Mouse (Mus musculus) heart, adult 11 months (tissue): ENCODE measurements at regions not wholly inside any gene's neighbourhood (a gene's known extent, or its start where the extent isn't known, plus 50 kb on each side); places are given as distances from the start of the nearest gene placed in this dataset.

Source experiments
- DNase-seq: peaks from one replicate; pipeline ENCODE4 v3.0.0; 2022

GRCm38 (mm10) chr3:149993199-149993598 is 1002.8 kb upstream of the Adgrl2 start:
- DNase-seq, result no peak

DNA sequence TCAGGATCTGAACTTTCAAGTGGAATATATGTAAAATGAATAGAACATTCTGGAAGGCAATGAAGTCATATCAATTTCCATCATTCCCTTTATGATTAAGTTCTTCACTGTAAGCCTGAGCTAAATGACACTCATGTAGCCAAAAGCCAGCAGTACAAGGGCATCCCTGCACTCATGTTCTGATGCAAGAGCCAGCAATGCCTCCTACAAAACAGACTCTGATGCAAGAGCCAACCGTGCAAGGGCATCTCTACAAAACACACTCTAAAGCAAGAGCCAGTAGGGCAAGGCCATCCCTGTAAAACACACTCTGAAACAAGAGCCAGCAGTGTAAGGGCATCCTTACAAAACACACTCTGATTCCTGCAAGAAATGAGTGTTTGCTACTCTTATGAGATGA is 997.4 kb upstream of the Adgrl2 start:
- no peak for DNase-seq

DNA sequence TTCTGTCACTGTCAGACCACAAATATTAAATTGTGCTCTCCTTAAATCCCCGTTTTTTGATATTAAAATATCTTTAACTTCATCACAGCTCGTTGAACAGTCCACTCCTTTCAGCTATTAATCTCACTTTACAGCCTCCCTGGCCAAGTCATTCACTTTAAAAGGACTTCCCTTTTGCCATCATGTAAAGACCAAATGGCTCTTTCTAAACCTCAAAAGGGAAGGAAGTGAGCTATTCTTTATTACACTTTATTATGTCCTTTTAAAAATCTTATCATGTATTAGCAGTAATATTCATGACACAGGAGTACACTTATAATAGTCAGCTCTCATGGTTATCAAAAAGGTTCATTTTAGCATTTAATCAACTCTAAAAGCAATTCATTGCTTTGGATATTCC is 966.6 kb upstream of the Adgrl2 start:
- no peak for DNase-seq

DNA sequence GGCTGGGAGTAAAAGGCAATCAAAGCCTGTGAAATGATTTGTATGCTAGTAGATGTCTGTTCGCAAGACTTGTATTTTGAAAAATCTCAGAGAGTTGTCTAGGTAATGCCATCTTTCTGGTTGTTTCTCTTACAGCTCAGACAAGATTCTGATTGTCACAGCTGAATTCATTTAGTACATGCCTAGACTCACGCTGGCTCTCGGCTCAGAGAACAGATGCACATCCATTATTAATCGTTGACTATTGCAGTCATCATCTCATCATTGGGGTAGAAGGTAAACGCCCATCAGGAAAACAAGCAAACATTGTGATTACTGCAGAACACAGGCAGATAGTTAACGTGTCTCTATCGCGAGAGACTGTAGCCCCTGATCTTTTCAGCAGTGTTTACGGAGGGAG is 945.8 kb upstream of the Adgrl2 start:
- DNase-seq, result no peak

GRCm38 (mm10) chr3:149934832-149935231 is 944.5 kb upstream of the Adgrl2 start:
- DNase-seq, result no peak

- no peak for DNase-seq
Observed at GRCm38 (mm10) chr3:149928456-149929360, 938.4 kb upstream of the Adgrl2 start.

DNA sequence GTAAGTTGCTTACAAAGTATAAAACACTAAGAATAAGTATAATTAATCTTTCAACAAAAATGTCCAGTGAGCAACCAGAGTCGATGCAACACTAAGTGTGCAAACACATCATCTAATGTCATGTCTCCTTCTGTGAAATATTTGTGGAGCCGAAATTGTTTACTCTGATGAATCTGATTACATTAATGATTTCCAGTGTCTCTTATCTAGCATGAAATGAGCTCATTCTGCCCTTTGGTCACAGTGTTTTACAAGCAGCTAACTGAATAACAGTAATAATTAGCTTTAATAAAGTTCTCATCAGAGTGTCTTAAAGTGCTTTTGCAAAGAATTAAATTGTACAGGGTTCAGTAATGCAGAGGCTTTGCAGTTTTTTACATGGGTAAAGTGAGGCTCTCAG is 929.9 kb upstream of the Adgrl2 start:
- DNase-seq, result no peak

GRCm38 (mm10) chr3:149918201-149918600 is 927.8 kb upstream of the Adgrl2 start:
- DNase-seq, result no peak

GRCm38 (mm10) chr3:149910721-149911120 is 920.4 kb upstream of the Adgrl2 start:
- no peak for DNase-seq

- DNase-seq, result no peak
Observed at GRCm38 (mm10) chr3:149901783-149902182, 911.4 kb upstream of the Adgrl2 start.

- no peak for DNase-seq
Observed at GRCm38 (mm10) chr3:149876553-149876952, 886.2 kb upstream of the Adgrl2 start.

DNA sequence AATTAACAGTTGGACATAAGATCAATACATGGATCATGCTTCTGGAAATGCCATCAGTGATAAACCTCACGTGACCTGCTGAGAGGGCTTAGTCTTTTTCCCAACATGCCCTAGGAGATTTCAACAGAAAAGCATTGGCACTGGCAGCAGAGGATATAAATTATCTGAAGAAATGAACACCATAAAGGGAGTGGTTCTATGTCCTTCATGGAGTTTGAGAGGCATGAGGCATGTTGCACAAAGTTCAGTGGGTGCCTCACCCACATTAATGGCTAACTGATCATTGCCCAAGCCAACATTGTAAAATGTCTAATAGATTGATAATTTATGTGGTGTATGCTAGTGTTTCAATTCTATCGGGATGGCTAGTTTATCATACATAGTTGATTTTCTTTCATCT is 875.6 kb upstream of the Adgrl2 start:
- DNase-seq, result no peak

DNA sequence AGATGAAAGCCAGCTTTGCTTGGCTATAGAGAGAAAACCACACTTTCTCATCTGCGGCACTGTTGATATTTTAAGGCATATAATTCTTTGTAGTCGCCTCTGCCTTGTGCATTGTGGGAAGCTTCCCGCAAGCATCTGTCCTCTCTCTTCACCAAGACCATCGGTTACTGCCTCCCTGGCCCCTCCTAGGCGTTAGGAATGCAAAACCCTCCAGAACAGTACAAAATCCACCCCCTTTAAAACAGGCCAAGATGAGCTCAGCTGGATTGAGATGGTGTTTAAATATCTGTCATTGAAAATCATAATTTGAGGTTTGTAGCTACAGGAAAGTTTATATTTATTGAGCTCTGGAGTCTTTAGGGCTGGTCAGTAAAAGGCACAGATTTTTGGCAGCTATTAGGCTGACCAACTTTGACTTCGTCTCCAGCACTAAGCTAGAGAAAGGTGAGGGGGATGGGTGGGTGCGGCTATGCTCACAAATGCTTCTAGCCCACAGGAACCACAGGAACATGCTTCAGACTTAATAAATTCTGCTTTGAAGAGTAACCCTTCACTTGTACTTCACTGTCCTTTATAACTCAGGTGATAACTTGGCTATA is 856.7 kb upstream of the Adgrl2 start:
- no peak for DNase-seq

- no peak for DNase-seq
Observed at GRCm38 (mm10) chr3:149845826-149846486, 855.6 kb upstream of the Adgrl2 start.

GRCm38 (mm10) chr3:149845083-149845825 is 854.9 kb upstream of the Adgrl2 start:
- DNase-seq, result no peak

DNA sequence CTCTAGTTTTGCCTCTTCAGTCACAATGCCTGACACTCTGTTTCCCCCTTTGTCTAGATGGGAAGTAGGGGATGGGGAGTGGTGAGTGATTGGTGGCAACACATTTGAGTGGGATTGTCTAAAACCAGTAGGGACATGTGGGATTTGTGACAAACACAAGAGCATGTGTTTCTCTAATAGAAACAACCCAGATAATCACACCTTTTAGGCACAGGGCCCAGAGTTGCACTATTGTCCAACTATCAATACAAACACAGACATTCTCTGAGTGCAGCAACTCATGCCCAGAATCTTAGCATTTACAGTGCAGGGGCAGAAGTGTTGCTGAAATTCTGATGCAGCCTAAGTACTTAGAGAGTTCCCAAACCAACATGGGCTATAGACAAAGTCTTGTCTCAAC is 847.6 kb upstream of the Adgrl2 start:
- no peak for DNase-seq

- DNase-seq, result no peak
Observed at GRCm38 (mm10) chr3:149836467-149837233, 846.3 kb upstream of the Adgrl2 start.

DNA sequence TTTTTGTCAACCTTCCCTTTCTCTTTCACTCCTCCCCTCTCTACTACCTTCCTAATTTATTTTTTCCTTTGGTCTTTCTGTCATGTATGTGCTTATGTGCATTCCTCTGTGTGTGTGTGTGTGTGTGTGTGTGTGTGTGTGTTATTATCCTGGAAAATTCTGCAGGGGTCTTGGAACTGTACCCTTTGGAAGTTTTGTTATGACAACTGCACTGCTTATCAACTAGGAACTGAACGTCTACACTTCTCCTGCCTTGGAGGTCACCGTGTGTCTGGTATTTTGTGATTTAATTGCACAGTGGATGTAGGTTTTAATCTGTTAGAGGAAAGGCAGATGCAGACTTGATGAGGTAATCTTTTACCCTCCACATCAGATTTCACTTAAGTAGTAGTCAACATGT is 836.8 kb upstream of the Adgrl2 start:
- no peak for DNase-seq

DNA sequence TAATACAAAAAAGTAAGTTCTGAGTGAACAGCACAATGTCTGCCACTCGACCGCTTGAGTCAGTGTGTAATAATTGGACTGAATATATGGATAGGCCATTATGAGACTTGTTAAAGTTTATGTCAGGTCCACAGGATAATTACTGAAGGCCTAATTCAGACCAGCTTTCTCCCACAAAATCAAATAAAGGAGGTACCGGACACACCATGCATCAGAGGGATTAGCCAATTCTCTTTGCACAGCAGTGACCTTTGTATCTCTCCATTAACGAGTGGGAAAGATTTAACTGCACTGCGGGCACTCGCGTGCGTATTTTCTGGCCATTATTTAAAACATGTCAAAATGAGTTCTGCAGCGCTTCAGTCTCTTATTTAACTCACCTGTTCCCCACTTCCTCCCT is 836.4 kb upstream of the Adgrl2 start:
- DNase-seq, result no peak

GRCm38 (mm10) chr3:149820670-149821069 is 830.3 kb upstream of the Adgrl2 start:
- DNase-seq, result no peak

DNA sequence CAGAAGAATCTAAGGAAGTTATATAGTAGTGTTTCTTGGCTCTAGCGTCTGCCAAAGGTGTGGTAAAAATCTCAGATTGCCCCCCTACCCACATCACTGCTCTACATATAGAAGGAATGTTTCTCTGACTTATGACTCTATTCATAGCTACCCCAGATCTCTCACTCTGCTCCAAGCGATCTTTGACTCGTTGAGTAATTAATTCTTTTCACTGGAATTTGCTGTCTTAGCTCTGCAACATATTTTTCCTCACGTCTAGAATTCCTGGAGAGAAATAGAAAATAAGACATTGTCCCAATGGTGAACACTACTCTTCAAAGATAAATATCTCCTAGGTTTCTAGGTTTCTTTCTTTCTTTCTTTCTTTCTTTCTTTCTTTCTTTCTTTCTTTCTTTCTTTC is 829.5 kb upstream of the Adgrl2 start:
- no peak for DNase-seq

GRCm38 (mm10) chr3:149819081-149819480 is 828.7 kb upstream of the Adgrl2 start:
- DNase-seq, result no peak
